Mouse (Mus musculus): Measurements from ENCODE around the gene Xndc1. TPM values are rescaled to one million over a fixed set of nuclear protein-coding genes. Genes with fewer than 3 reads are reported as not detected.

Xndc1 gene
- polyA plus RNA-seq, 1 experiment = 47.9 TPM

DNA sequence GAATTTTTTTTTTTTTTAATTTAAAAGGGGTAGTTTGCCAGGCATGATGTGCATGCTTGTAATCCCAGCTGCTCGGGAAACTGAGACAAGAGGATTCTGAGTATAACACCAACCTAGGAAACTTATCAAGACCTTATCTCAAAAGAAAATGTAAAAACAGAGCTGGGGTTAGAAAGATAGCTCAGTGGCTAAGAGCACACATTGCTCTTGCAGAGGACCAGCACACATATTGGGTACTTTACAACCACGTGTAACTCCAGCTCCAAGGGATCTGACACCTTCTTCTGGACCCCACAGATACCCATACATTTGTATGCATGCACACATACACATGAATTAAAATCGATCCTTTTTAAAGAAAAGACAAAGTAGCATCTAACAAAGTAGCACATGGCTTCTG is 4.0 kb upstream of the Xndc1 start:
- TF ChIP-seq POLR2A (IDR thresholded peaks at IDR 0.05; ENCODE audit: control insufficient read depth, low read depth, low read length) (no peak), CTCF (IDR thresholded peaks at IDR 0.05; ENCODE audit: control insufficient read depth, insufficient read depth, insufficient replicate concordance, low read depth, low read length) (no peak)
- Histone ChIP-seq H3K27ac (ENCODE audit: control insufficient read depth, insufficient read depth, low read depth, low read length) (no peak overlapping the region), H3K36me3 (ENCODE audit: control insufficient read depth, insufficient read depth, low read length) (no peaks in the 10 kb centered on the region), H3K27me3 (ENCODE audit: control insufficient read depth, insufficient read depth, low read length) (no peaks in the 10 kb centered on the region), H3K4me3 (ENCODE audit: control insufficient read depth, low read depth, low read length) (no peak overlapping the region), H3K4me1 (ENCODE audit: control insufficient read depth, insufficient read depth, low read length) (peaks cover 2% of the 10 kb centered on the region; the same call in 1 of the 2 replicates)

DNA sequence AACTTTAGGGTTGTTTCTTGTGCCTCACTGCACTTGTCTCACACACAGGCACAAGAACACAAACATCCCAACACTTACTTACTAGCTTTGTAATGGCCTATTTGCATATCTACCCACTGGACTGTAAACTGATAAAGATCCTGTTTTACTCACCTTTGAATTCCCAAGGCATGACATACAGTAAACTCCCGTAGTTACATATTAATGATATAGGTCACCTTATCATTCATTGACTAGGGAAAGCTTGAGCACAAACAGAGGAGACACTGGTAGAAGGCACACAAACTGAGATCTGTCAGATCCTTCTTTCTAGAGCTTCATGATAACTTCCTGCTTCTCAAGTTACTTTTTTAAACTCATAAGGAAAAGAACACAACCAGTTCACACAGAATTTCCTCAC is 3.1 kb upstream of the Xndc1 start:
- Histone ChIP-seq H3K4me1 (ENCODE audit: control insufficient read depth, insufficient read depth, low read length) (peaks cover 4% of the 10 kb centered on the region), H3K36me3 (ENCODE audit: control insufficient read depth, insufficient read depth, low read length) (no peaks in the 10 kb centered on the region), H3K27ac (ENCODE audit: control insufficient read depth, insufficient read depth, low read depth, low read length) (no peak overlapping the region), H3K27me3 (ENCODE audit: control insufficient read depth, insufficient read depth, low read length) (no peaks in the 10 kb centered on the region), H3K4me3 (ENCODE audit: control insufficient read depth, low read depth, low read length) (no peak overlapping the region)
- TF ChIP-seq POLR2A (IDR thresholded peaks at IDR 0.05; ENCODE audit: control insufficient read depth, low read depth, low read length) (no peak), CTCF (IDR thresholded peaks at IDR 0.05; ENCODE audit: control insufficient read depth, insufficient read depth, insufficient replicate concordance, low read depth, low read length) (no peak)

DNA sequence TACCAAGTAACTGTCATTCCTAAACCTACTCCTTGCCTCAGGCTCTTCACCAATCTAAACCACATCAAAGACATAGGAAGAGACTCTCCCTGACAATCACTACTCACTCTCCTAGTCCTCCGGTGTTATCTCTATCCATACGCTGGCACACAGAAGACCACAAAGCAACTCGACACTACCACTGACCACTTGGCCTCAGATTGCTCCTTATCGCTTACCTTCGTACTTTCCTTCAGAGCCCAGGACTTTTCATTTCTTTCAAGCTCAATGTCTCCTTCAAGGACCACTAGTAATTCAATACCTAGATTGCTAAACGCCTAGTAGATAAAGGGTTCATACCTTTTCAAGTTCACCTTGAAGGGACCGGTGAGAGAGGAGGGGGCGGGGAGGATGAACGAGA is 1.4 kb upstream of the Xndc1 start:
- TF ChIP-seq CTCF (IDR thresholded peaks at IDR 0.05; ENCODE audit: control insufficient read depth, insufficient read depth, insufficient replicate concordance, low read depth, low read length) = no peak
- no peak for TF ChIP-seq POLR2A (IDR thresholded peaks at IDR 0.05; ENCODE audit: control insufficient read depth, low read depth, low read length)
- no peaks in the 10 kb centered on the region for H3K36me3 ChIP-seq (ENCODE audit: control insufficient read depth, insufficient read depth, low read length)
- peak overlapping the region; percentile 87 for H3K4me3 ChIP-seq (ENCODE audit: control insufficient read depth, low read depth, low read length)
- H3K27me3 ChIP-seq (ENCODE audit: control insufficient read depth, insufficient read depth, low read length) = no peaks in the 10 kb centered on the region
- H3K4me1 ChIP-seq (ENCODE audit: control insufficient read depth, insufficient read depth, low read length) = peaks cover 4% of the 10 kb centered on the region
- H3K27ac ChIP-seq (ENCODE audit: control insufficient read depth, insufficient read depth, low read depth, low read length) = no peak overlapping the region

DNA sequence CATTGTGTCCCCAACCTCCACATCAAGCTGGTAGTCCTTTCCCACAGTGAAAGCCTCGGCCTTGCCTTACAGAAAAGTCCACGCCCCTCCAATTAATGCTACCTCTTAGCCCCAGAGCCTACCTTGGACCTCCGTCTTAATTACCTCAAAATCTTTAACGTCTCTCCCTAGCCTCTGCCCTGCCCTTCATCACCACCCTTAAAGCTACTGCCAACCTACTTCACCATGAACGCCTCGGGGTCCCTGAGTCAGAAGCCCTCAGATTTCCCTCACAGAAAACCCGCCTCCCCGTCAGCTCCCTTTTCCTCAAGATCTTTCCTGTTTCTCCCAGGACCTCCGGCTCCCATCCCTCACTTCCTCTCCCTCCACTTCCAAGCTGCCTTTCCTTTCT is 661 bp upstream of the Xndc1 start:
- Histone ChIP-seq H3K4me3 (ENCODE audit: control insufficient read depth, low read depth, low read length) (peak overlapping the region; percentile 87), H3K4me1 (ENCODE audit: control insufficient read depth, insufficient read depth, low read length) (peaks cover 4% of the 10 kb centered on the region), H3K27ac (ENCODE audit: control insufficient read depth, insufficient read depth, low read depth, low read length) (peak overlapping the region; percentile 78), H3K36me3 (ENCODE audit: control insufficient read depth, insufficient read depth, low read length) (no peaks in the 10 kb centered on the region), H3K27me3 (ENCODE audit: control insufficient read depth, insufficient read depth, low read length) (no peaks in the 10 kb centered on the region)
- no peak for TF ChIP-seq CTCF (IDR thresholded peaks at IDR 0.05; ENCODE audit: control insufficient read depth, insufficient read depth, insufficient replicate concordance, low read depth, low read length)

DNA sequence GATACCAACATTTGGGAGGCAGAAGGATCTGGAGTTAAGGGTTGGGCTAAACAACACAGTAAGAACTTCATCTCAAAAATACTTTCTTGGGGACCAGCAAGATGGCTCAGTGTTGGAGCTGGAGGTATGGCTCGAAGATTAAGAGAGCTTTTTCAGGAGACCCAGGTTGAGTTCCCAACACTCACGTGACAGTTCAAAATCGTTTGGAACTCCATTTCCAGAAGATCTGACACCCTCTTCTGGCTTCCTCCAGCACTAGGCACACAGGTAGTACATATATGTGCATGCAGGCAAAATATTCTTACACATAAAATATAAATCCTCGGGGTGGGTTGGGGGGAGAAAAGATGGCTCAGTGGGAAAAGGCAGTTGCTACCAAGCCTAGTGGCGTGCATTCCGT is 1.1 kb downstream of the Xndc1 start:
- H3K27ac ChIP-seq (ENCODE audit: control insufficient read depth, insufficient read depth, low read depth, low read length) = 0 out of 2 replicates have a peak overlapping the region, but pooled peaks have one; percentile 29
- H3K4me3 ChIP-seq (ENCODE audit: control insufficient read depth, low read depth, low read length) = peak overlapping the region; percentile 76
- H3K4me1 ChIP-seq (ENCODE audit: control insufficient read depth, insufficient read depth, low read length) = peaks cover 4% of the 10 kb centered on the region
- H3K36me3 ChIP-seq (ENCODE audit: control insufficient read depth, insufficient read depth, low read length) = no peaks in the 10 kb centered on the region
- TF ChIP-seq CTCF (IDR thresholded peaks at IDR 0.05; ENCODE audit: control insufficient read depth, insufficient read depth, insufficient replicate concordance, low read depth, low read length) (no peak), POLR2A (IDR thresholded peaks at IDR 0.05; ENCODE audit: control insufficient read depth, low read depth, low read length) (no peak)
- no peaks in the 10 kb centered on the region for H3K27me3 ChIP-seq (ENCODE audit: control insufficient read depth, insufficient read depth, low read length)

DNA sequence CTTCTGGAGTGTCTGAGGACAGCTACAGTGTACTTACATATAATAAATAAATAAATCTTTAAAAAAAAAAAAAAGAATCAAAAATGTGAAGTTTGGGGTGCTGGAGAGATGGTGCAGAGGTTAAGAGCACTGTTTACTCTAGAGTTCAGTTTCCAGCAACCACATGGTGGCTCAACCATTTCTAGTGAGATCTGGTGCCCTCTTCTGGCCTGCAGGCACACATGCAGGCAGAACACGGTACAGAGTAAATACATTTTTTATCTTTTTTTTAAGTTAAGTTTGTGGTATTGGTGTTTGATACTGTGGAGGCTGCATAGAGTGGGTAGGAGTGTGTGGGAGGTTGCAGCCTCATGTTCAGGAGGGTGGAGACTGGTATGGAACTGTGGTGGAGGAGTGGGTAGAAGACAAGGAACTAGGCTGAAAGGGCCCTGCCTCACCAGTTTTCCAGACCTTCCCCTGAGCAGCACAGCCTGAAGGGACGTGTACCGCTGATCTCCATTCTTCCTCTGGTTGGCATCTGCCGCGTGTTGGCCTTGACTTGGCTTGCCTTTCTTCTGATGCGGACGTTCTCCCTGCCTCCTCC is 11.5 kb downstream of the Xndc1 start:
- TF ChIP-seq POLR2A (IDR thresholded peaks at IDR 0.05; ENCODE audit: control insufficient read depth, low read depth, low read length) (no peak), CTCF (IDR thresholded peaks at IDR 0.05; ENCODE audit: control insufficient read depth, insufficient read depth, insufficient replicate concordance, low read depth, low read length) (peak; percentile 45; the same call in 1 of the 2 replicates)
- H3K4me3 ChIP-seq (ENCODE audit: control insufficient read depth, low read depth, low read length) = no peak overlapping the region
- H3K4me1 ChIP-seq (ENCODE audit: control insufficient read depth, insufficient read depth, low read length) = no peaks in the 10 kb centered on the region; the same call in 1 of the 2 replicates
- H3K27me3 ChIP-seq (ENCODE audit: control insufficient read depth, insufficient read depth, low read length) = no peaks in the 10 kb centered on the region
- no peak overlapping the region for H3K27ac ChIP-seq (ENCODE audit: control insufficient read depth, insufficient read depth, low read depth, low read length)
- peaks cover 10% of the 10 kb centered on the region for H3K36me3 ChIP-seq (ENCODE audit: control insufficient read depth, insufficient read depth, low read length)

DNA sequence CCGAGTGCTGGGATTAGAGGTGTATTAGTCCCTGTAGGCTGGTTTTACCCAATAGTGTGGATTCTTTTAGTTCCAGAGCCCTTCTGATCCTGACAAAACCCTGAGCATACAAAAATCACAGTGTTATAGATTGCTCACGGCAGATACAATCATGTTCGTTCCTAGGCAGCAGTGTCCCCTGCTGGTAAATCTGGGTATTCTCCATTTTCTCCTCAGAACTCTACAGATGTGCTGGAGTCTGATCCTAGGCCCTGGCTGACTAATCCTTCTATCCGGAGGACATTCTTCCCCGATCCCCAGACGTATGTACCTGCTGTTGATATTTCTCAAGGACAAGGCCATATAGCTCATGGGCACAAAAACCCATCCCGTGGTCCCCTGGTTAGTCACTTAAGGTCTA is 13.2 kb downstream of the Xndc1 start:
- TF ChIP-seq POLR2A (IDR thresholded peaks at IDR 0.05; ENCODE audit: control insufficient read depth, low read depth, low read length) = no peak
- no peak for TF ChIP-seq CTCF (IDR thresholded peaks at IDR 0.05; ENCODE audit: control insufficient read depth, insufficient read depth, insufficient replicate concordance, low read depth, low read length)
- Histone ChIP-seq H3K27ac (ENCODE audit: control insufficient read depth, insufficient read depth, low read depth, low read length) (no peak overlapping the region), H3K4me3 (ENCODE audit: control insufficient read depth, low read depth, low read length) (no peak overlapping the region), H3K4me1 (ENCODE audit: control insufficient read depth, insufficient read depth, low read length) (no peaks in the 10 kb centered on the region; the same call in 1 of the 2 replicates), H3K27me3 (ENCODE audit: control insufficient read depth, insufficient read depth, low read length) (no peaks in the 10 kb centered on the region), H3K36me3 (ENCODE audit: control insufficient read depth, insufficient read depth, low read length) (peaks cover 7% of the 10 kb centered on the region)

Measured in testis, adult 2 months (tissue).